Mouse (Mus musculus) spleen, adult 18-20 months (tissue): Measurements from ENCODE around the gene Tnfrsf9.
"Not testable (repeated sequence)": the region's sequence is repeated elsewhere in the genome, so short reads cannot be mapped to it uniquely, and the experiment has no call there.

Source experiments
- DNase-seq, 2 experiments: peaks; one replicate each; pipeline ENCODE4 v3.0.0; 2022; ENCODE audit warnings: mixed read lengths in 2 of 2

Tnfrsf9 gene

DNA sequence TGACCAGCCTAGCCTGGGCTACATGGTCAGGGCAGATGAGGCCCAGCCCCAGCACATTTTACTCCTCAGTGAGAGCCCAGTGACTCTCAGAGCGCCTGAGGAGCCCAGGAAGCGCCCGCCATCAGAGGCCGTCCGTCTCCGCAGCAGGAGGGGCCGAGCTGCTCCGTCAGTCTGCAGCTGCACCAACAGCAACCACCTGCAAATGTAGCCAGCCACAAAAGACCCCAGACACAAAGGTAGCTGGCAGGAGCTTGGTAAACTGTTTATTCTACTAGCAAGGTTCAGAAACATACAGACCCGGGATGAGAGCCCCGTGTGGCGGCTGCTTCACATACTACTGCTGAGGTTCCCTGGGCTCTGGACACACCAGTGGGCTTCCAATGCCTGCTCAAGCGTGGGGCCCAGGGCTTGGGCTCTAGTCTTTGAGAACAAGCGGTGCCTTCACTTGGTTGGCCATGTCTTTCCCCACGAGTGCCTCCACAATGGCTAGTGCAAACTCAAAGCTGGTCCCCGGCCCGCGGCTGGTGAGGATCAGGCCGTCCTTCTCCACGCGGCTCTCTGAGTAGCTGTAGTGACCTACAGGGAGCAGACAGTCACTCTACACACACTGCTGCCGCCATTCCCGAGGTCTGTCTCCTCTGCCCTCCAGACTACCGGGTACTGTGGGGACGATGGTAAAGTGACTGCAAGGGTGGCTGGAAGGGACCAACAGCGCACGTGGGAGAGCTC is 17.3 kb upstream of the Tnfrsf9 start:
- no peak for DNase-seq

DNA sequence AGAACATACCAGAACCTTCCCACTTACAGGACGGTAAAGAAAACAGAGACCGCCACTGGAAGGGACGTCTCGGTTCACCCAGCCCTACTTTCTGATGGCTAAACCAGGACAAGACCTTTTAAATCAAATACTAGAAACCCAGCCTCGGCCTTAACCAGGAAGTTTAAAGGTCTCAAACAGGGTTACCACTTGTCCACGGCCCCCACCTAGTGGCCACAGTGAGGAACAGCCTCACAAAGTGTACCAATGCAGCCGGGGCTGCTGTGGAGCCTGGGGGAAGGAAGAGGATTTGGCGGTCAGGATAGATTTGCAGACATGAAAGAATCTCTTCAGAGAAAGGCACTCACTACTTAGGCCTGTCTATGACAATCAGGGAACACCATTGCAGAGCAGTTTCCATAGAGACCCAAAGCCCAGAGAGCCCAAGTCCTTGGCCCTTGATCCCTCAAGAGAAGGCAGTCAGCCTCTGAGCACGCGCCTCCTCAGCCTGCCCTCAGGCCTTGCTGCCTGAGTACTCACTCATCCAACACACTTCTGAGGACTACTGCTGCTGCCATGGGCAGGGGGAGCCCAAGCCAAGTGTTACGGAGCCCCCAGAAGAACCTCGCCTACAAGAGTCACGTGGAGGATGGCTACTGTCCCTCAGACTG is 15.5 kb upstream of the Tnfrsf9 start:
- peak; percentile 54 to 58 for DNase-seq

- DNase-seq, result no peak
Measured at GRCm38 (mm10) chr4:150900486-150900885, 13.9 kb upstream of the Tnfrsf9 start.

DNA sequence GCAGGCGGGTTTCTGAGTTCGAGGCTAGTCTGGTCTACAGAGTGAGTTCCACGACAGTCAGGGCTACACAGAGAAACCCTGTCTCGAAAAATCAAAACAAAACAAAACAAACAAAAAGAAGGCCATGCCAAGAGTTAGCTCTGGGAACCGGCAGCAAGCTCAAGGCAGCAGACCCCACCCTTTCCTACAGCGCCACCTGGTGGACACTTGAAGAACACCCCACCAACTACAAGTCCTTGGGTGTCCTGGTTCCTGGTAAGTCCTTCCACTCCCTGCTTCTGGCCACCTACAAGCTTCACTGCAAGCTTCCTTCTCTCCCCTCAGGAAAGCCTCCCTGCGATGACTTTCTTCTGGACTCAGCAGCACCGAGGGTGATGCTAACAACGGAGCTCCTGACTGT is 12.7 kb upstream of the Tnfrsf9 start:
- peak; percentile 46 to 75 for DNase-seq

GRCm38 (mm10) chr4:150902062-150902461 is 12.3 kb upstream of the Tnfrsf9 start:
- DNase-seq, result no peak

- no peak for DNase-seq
Measured at GRCm38 (mm10) chr4:150903091-150903742, 11.1 kb upstream of the Tnfrsf9 start.

DNA sequence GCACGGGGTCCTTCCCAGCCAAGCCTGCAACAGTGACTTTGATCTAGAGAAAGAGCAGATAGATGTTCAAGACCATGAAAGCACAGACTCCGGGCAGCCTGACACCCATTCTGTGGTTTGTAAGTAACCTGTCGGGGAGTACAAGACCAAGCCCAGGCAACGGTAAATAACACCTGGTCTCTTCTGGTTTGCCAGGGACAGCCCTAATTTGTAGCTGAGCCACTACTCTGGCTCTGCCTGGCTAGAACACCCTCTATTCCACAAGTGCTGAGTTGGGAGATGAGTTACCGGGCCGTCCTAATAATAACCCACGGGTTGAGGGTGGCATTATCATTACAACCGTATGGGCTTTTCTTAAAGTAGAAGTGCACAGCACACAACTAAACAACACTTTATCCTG is 7.3 kb upstream of the Tnfrsf9 start:
- no peak for DNase-seq

DNA sequence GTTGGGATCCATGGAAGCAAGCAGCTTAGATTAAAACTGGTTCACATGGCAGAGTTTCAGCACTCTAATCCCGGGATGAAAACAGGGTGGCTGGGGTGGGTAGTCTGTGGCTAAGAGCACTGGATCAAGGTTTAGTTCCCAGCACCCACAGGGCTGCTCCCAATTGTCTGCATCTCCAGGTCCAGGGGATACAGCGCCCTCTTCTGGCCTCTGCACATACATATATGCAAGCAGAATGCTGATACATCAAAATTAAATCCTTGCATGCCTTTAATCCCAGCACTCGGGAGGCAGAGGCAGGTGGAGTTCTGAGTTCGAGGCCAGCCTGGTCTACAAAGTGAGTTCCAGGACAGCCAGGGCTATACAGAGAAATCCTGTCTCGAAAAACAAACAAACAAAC is 5.8 kb upstream of the Tnfrsf9 start:
- not testable (repeated sequence) for DNase-seq

DNA sequence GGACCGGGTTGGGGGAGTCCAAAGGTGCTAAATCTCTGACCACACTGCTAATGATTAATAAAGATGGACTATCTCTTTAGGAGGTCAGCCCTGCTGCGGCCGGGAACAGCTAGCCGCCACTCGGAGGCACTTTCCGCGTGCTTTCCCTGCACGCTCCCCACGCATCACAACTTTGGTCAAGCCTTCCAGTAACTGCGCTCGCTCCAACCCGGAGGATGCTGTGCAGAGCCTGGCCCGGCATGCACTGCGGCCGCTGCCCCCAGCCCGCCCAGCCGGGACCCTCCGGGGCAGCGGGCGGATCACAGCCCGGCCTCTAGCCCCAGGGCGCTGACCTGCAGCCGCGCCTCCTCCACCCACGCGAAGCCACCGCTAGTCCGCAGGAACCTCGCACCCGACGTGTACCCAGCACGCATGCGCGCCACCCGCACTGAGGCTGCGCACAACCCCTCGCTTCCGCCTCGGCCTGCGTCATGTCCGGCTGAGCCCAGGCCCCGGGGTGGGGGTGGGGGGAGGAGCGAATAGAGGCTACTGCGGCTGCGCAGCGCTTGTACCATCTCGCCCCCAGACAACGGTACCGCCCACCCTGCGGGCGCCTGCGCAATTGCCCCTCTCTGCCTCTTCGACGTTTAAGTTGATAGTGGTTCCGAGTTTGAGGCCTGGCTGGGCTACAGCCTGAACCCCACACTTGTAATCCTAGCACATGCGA is 4.8 kb upstream of the Tnfrsf9 start:
- peak; percentile 98 for DNase-seq

- DNase-seq, result no peak
Measured at GRCm38 (mm10) chr4:150910164-150910951, 4.0 kb upstream of the Tnfrsf9 start.

GRCm38 (mm10) chr4:150913743-150914142 is 619 bp upstream of the Tnfrsf9 start:
- no peak for DNase-seq

DNA sequence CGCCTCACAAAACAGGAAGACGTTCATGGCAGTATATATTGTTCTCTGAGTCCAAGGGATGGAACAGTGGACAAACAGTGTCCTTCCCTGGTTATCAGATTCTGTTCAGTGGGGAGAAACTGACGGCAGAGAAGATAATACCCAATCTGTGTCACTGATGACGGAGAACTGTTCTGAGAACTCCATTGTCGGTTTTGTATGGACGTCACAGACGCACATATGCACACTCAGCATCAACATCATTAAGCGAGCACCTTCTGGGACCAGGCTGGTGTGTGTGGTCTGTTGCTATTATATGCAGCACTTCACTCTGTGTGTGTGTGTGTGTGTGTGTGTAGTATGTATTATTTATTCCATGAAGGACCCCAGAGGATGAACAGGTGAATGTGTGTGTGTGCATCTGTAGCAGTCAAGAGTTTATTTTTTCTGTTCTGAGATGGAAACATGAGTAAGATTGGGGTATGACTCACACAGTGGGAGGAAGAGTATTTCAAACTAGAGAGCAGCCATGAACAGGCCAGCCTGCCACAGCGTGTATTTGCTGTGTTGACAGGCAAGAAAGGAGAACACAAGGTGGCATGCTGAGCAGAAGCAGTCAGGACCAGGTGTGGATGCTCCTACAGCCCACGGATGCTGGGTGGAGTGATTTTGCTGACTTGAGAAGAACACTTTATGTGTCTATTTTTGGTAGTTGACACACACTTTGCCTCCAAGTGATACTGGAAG is 982 bp downstream of the Tnfrsf9 start:
- no peak for DNase-seq

GRCm38 (mm10) chr4:150917336-150918027 is 3.1 kb downstream of the Tnfrsf9 start:
- DNase-seq, result no peak

- no peak for DNase-seq
Measured at GRCm38 (mm10) chr4:150921206-150921605, 6.8 kb downstream of the Tnfrsf9 start.

GRCm38 (mm10) chr4:150924308-150924707 is 9.9 kb downstream of the Tnfrsf9 start:
- DNase-seq, result no peak

DNA sequence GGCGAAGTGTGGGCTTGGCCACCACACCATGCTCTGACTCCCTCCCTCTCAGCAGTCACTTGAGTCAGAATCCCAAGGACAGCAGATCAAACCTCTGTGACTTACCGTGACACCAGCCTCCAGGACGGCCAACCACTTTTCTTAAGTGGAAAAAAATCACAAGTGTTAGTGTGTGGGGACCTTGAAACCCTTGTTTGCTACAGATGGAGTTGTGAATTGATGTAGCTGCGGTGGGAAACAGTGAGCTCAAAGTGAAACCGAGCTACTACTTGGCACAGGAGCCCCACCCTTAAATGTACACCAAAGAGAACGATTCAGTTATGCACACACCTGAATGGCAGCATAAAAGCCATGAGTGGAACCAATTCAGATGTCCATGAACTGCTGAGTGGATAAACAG is 10.6 kb downstream of the Tnfrsf9 start:
- DNase-seq, result no peak

DNA sequence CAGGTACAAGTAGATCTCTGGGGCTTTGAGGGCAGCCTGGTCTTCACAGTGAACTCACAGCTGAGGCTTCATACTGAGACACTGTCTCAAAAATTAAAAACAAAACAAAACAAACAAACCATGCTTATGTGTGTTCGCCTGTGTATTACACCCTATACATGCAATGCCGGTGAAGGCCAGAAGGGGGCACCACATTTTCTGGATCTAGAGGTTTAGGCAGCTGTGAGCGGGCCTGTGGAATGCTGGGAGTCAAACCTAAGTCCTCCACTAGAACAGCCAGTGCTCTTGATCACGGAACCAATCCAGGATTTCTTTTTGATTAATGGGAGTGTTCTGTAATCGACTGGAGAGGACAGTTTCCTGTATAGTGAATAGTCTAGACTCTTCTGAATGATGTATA is 11.6 kb downstream of the Tnfrsf9 start:
- no peak for DNase-seq

- DNase-seq, result no peak
Measured at GRCm38 (mm10) chr4:150926924-150927705, 12.8 kb downstream of the Tnfrsf9 start.

- DNase-seq, result no peak
Measured at GRCm38 (mm10) chr4:150927789-150928188, 13.4 kb downstream of the Tnfrsf9 start.

GRCm38 (mm10) chr4:150933503-150933902 is 19.1 kb downstream of the Tnfrsf9 start:
- DNase-seq, result no peak
